Mouse (Mus musculus): Measurements from ENCODE around the gene Rnf13. TPM values are rescaled to one million over a fixed set of nuclear protein-coding genes. Genes with fewer than 3 reads are reported as not detected.

Gene Rnf13
- polyA plus RNA-seq, 1 experiment from 2014 or later: 83.2 TPM

- Histone ChIP-seq H3K4me2 (peak overlapping the region; percentile 85), H3K4me1 (replicated peaks) (peaks cover 40% of the 10 kb centered on the region), H3K4me3 (peak overlapping the region; percentile 96), H3K27me3 (no peaks in the 10 kb centered on the region), H3K27ac (replicated peaks) (peak overlapping the region; percentile 100), H3K9ac (peak overlapping the region; percentile 99), H3K36me3 (peaks cover 24% of the 10 kb centered on the region), H3K9me3 (no peaks in the 10 kb centered on the region)
- WGBS: under 1% methylated on average over 81 of the region's 104 CpGs
- peak; percentile 90 for ATAC-seq (ENCODE audit: low read depth)
Observed at GRCm38 (mm10) chr3:57846912-57847759, 111.3 kb downstream of the Rnf13 start.

- Histone ChIP-seq H3K9me3 (no peaks in the 10 kb centered on the region), H3K9ac (peak within 1 kb of the TSS; percentile 99), H3K27me3 (no peaks in the 10 kb centered on the region), H3K36me3 (peaks cover 18% of the 10 kb centered on the region), H3K4me2 (peak within 1 kb of the TSS; percentile 85), H3K4me1 (replicated peaks) (peaks cover 33% of the 10 kb centered on the region), H3K4me3 (peak within 1 kb of the TSS; percentile 96), H3K27ac (replicated peaks) (peak within 1 kb of the TSS; percentile 100)
- 1% methylated on average over 44 of the region's 52 CpGs for WGBS
- peak; percentile 89 for ATAC-seq (ENCODE audit: low read depth)
Observed at GRCm38 (mm10) chr3:57847760-57848185, 111.9 kb downstream of the Rnf13 start, which contains the start of gene Pfn2. Pfn2 (minus strand) TSS chr3:57848079.

DNA sequence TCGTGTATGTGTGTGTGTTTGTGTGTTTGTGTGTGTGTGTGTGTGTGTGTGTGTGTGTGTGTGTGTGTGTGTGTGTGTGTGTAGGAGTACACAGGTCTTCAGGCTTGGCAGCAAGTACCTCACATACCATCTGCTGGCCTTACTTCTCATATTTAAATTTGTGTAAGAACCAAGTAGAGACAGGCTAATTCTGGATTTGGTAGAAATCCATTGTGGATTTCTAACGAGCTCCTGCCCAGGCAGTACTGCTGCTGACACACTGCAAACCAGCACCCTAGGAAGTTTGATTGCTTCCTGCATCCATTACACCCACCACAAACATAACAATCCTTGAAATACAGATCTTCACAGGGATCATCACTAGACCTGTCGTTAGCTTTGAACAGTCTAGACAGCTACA lies 147.1 kb downstream of the Rnf13 start:
- Histone ChIP-seq H3K9me3 (no peaks in the 10 kb centered on the region), H3K9ac (no peak overlapping the region), H3K4me2 (no peak overlapping the region), H3K27me3 (no peaks in the 10 kb centered on the region), H3K27ac (replicated peaks) (no peak overlapping the region), H3K36me3 (no peaks in the 10 kb centered on the region), H3K4me3 (no peak overlapping the region), H3K4me1 (replicated peaks) (no peaks in the 10 kb centered on the region)
- ATAC-seq (ENCODE audit: low read depth): no peak
- 73% methylated on average over 3 of the region's 3 CpGs for WGBS

Other genes starting within 250 kb of the Rnf13 start
- 10.3 and 11.4 TPM in 2 replicates for gene Wwtr1, start 160.2 kb upstream of the Rnf13 start, polyA plus RNA-seq (2015; fragmentation: Nextera tagmentation; extraction: Ambion mirVana)
- gene Commd2, start 84.3 kb upstream of the Rnf13 start, polyA plus RNA-seq (2015; fragmentation: Nextera tagmentation; extraction: Ambion mirVana): 84.7 and 87.0 TPM in 2 replicates
- gene Ankub1, start 43.3 kb upstream of the Rnf13 start, polyA plus RNA-seq (2015; fragmentation: Nextera tagmentation; extraction: Ambion mirVana): 0.07 TPM in 1 of 2 replicates, not detected in the other
- gene Pfn2, start 112.0 kb downstream of the Rnf13 start, polyA plus RNA-seq (2015; fragmentation: Nextera tagmentation; extraction: Ambion mirVana): 530 and 551 TPM in 2 replicates